Mouse (Mus musculus) bone marrow macrophage, adult 2 months (primary cell): ENCODE measurements around the gene Mvb12a.

Source experiments
- CTCF ChIP-seq: IDR thresholded peaks from 2 replicates; pipeline ENCODE4 v1.5.1; 2012; ENCODE audit warnings: low read depth, mild to moderate bottlenecking, low read length, moderate library complexity
- POLR2A ChIP-seq: IDR thresholded peaks from 2 replicates; pipeline ENCODE4 v1.6.1; 2012; ENCODE audit warnings: mild to moderate bottlenecking, low read depth, low read length, borderline replicate concordance

DNA sequence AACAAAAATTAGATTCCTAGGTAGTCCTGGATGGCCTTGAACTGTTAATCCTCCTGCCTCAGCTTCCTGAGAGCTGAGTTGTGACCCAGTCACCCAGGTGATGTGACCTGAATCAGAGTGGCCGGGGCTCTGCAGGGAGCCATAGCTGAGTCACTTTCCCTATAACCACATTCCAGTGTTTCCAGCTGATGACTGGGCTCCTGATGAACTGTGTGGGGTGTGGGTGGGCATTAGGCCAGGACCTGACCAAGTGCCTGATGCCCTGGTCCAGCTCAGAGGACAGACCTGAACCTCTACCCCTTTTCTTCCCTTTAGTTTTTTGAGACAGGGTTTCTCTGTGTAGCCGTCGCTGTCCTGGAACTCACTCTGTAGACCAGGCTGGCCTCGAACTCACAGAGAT, 37.4 kb upstream of the Mvb12a start:
- TF ChIP-seq CTCF (no peak), POLR2A (no peak)
